Mouse (Mus musculus): ENCODE data around the gene Slc25a51. TPM values are rescaled to one million over a fixed set of nuclear protein-coding genes. Genes with fewer than 3 reads are reported as not detected.
A peak's percentile ranks its signal among the peaks of the same experiment; 100 is the strongest.

Slc25a51 gene
- total and polyA plus RNA-seq, 3 experiments = 27.6 to 44.7 (median 44.4) TPM

- dilution Hi-C loops (cut with MboI; ENCODE audit: extremely low pct_ligation_motif_present, extremely low pct_unique_long_range_greater_than_20kb, low sequenced_read_pairs) = no loop called here
- Histone ChIP-seq H3K36me3 (replicated peaks in 1 of 2; ENCODE audit: control insufficient read depth in 1 of 2, insufficient read depth in 1 of 2, low read length in 1 of 2) (peaks cover 0 to 77% of the 10 kb centered on the region in 2 experiments), H3K9me3 (replicated peaks; ENCODE audit: low read length) (no peaks in the 10 kb centered on the region)
These were observed 26.1 kb upstream of the Slc25a51 start for GRCm38 (mm10) chr4:45434681-45435080.

GRCm38 (mm10) chr4:45434071-45434470 is 25.5 kb upstream of the Slc25a51 start:
- Histone ChIP-seq H3K9me3 (replicated peaks; ENCODE audit: low read length) (no peaks in the 10 kb centered on the region), H3K79me2 (replicated peaks; ENCODE audit: control insufficient read depth, extremely low read depth, insufficient read depth, poor library complexity, severe bottlenecking) (no peaks in the 10 kb centered on the region), H3K9ac (ENCODE audit: insufficient read depth, low read depth) (no peak overlapping the region), H3K4me2 (ENCODE audit: insufficient read depth, low read depth, poor library complexity, severe bottlenecking) (no peak overlapping the region), H3K36me3 (replicated peaks in 1 of 2; ENCODE audit: control insufficient read depth in 1 of 2, insufficient read depth in 1 of 2, low read length in 1 of 2) (peaks cover 0 to 77% of the 10 kb centered on the region in 2 experiments), H3K27ac (ENCODE audit: insufficient read depth, low read depth) (no peak overlapping the region), H3K4me1 (ENCODE audit: control insufficient read depth in 1 of 2, insufficient read depth in 2 of 2) (peaks cover 37 to 73% of the 10 kb centered on the region in 2 experiments), H3K27me3 (replicated peaks) (no peaks in the 10 kb centered on the region), H3K4me3 (replicated peaks in 1 of 3; ENCODE audit: low read depth in 2 of 3, low read length in 2 of 3, poor library complexity in 1 of 3) (no peak overlapping the region)
- no peak for DNase-seq (ENCODE audit: extremely low read depth)
- dilution Hi-C loops (cut with MboI; ENCODE audit: extremely low pct_ligation_motif_present, extremely low pct_unique_long_range_greater_than_20kb, low sequenced_read_pairs) = no loop called here
- no peak for TF ChIP-seq HCFC1 (IDR thresholded peaks at IDR 0.05; ENCODE audit: low read depth, low read length)
- no peak for TF ChIP-seq IRF4 (IDR thresholded peaks at IDR 0.05; ENCODE audit: low read depth, low read length)
- no peak for TF ChIP-seq RAD21 (IDR thresholded peaks at IDR 0.05; ENCODE audit: low read depth, low read length)
- TF ChIP-seq MAFK (IDR thresholded peaks at IDR 0.05; ENCODE audit: insufficient replicate concordance, low read length) = no peak
- no peak for TF ChIP-seq SMC3 (IDR thresholded peaks at IDR 0.05; ENCODE audit: low read depth, low read length)
- in situ Hi-C loops (cut with MboI; ENCODE audit: low pct_ligation_motif_present, low pct_unique_long_range_greater_than_20kb, low sequenced_read_pairs) = no loop called here

More at GRCm38 (mm10) chr4:45434681-45435080, 26.1 kb upstream of the Slc25a51 start:
- peaks cover 37 to 73% of the 10 kb centered on the region in 2 experiments for H3K4me1 ChIP-seq (ENCODE audit: control insufficient read depth in 1 of 2, insufficient read depth in 2 of 2)
- TF ChIP-seq TCF12 (IDR thresholded peaks at IDR 0.05; ENCODE audit: low read depth, low read length) (peak; percentile 71), MAX (IDR thresholded peaks at IDR 0.05; ENCODE audit: low read length) (peak; percentile 41; the same call in 1 of the 2 replicates), EP300 (IDR thresholded peaks at IDR 0.05; ENCODE audit: low read length) (peak; percentile 79), IRF4 (IDR thresholded peaks at IDR 0.05; ENCODE audit: low read depth, low read length) (peak; percentile 68; the same call in 1 of the 2 replicates), ZMIZ1 (IDR thresholded peaks at IDR 0.05; ENCODE audit: low read depth, low read length) (no peak), MAZ (IDR thresholded peaks at IDR 0.05; ENCODE audit: low read depth, low read length) (peak; percentile 42; the same call in 1 of the 2 replicates), SIN3A (IDR thresholded peaks at IDR 0.05; ENCODE audit: low read length) (peak; percentile 67), POLR2A (IDR thresholded peaks at IDR 0.05; ENCODE audit: low read depth, low read length) (no peak), ETS1 (conservative IDR thresholded peaks at IDR 0.05; ENCODE audit: low read depth, low read length) (peak; percentile 77), RCOR1 (conservative IDR thresholded peaks at IDR 0.05; ENCODE audit: low read depth, low read length) (no peak), USF1 (IDR thresholded peaks at IDR 0.05; ENCODE audit: low read depth, low read length) (no peak), MEF2A (IDR thresholded peaks at IDR 0.05; ENCODE audit: borderline replicate concordance, low read depth, low read length) (peak; percentile 76; the same call in 1 of the 2 replicates), TBP (conservative IDR thresholded peaks at IDR 0.05; ENCODE audit: low read depth, low read length) (no peak), MXI1 (IDR thresholded peaks at IDR 0.05; ENCODE audit: low read depth, low read length) (no peak; the same call in 1 of the 2 replicates), POLR2AphosphoS2 (IDR thresholded peaks at IDR 0.05; ENCODE audit: low read depth, low read length) (no peak), MYC (IDR thresholded peaks at IDR 0.05; ENCODE audit: low read depth, low read length) (peak; percentile 75), BHLHE40 (IDR thresholded peaks at IDR 0.05; ENCODE audit: low read depth, low read length) (peak; percentile 75), PAX5 (IDR thresholded peaks at IDR 0.05; ENCODE audit: low read length) (no peak), CHD2 (IDR thresholded peaks at IDR 0.05; ENCODE audit: low read length) (0 out of 2 replicates have a peak, but pooled peaks have one; percentile 5), E2F4 (IDR thresholded peaks at IDR 0.05; ENCODE audit: insufficient replicate concordance, low read depth, low read length) (no peak), RAD21 (IDR thresholded peaks at IDR 0.05; ENCODE audit: low read depth, low read length) (no peak)
- no peak overlapping the region for H3K9ac ChIP-seq (ENCODE audit: insufficient read depth, low read depth)
- no peaks in the 10 kb centered on the region for H3K27me3 ChIP-seq (replicated peaks)
- no peak overlapping the region for H3K27ac ChIP-seq (ENCODE audit: insufficient read depth, low read depth)
- H3K4me2 ChIP-seq (ENCODE audit: insufficient read depth, low read depth, poor library complexity, severe bottlenecking) = peak overlapping the region; percentile 47
- in situ Hi-C loops (cut with MboI; ENCODE audit: low pct_ligation_motif_present, low pct_unique_long_range_greater_than_20kb, low sequenced_read_pairs) = no loop called here
- no peak overlapping the region for H3K4me3 ChIP-seq (replicated peaks in 1 of 3; ENCODE audit: low read depth in 2 of 3, low read length in 2 of 3, poor library complexity in 1 of 3)
- no peaks in the 10 kb centered on the region for H3K79me2 ChIP-seq (replicated peaks; ENCODE audit: control insufficient read depth, extremely low read depth, insufficient read depth, poor library complexity, severe bottlenecking)
- no peak for DNase-seq (ENCODE audit: extremely low read depth)

All from CH12.LX (cell line).